Mouse (Mus musculus): Measurements from ENCODE around the gene Zdhhc20.
"Not testable (repeated sequence)": the region's sequence is repeated elsewhere in the genome, so short reads cannot be mapped to it uniquely, and the experiment has no call there.

Gene Zdhhc20

DNA sequence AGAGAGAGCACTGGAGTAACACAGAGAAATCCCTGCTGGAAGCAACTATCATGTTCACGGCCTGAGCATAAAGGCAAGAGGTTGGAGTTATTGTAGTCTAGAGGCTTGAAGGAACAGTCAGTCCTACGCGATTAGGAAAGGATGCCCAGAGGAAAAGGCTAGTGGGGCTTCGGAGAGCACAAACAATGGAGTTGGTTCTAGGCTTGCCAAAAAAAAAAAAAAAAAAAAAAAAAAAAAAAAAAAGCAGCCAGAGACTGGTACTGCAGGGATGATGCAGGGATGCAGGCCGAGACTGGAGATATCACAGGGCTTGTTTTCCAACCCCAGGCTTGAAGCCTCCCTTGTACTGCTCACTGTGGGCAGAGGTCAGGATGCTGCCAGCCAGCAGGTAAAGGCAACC lies 19.2 kb upstream of the Zdhhc20 start:
- Histone ChIP-seq H3K36me3 (ENCODE audit: control insufficient read depth, insufficient read depth, low read length, poor library complexity, severe bottlenecking) (no peaks in the 10 kb centered on the region), H3K27me3 (ENCODE audit: control insufficient read depth, insufficient read depth, low read length, poor library complexity, severe bottlenecking) (no peaks in the 10 kb centered on the region)
- DNase-seq (ENCODE audit: low read depth, low spot score), result no peak

DNA sequence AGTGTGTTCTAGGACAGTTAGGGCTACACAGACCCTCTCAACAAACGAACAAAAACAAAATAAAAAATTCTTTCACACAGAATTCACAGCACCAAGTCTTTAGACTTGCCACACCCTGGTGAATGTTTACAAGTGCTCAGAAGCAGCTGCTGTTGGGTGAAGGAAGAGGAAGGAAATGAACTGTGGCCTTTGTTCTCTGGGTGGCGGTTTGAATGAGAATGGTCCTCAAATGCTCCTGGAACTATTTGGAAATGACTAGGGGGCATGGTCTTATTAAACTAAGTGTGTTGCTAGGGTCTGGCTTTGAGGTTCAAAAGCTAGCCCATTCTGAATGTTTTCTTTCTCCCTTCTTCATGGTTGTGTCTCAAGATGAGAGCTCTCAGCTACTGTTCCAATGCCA lies 18.4 kb upstream of the Zdhhc20 start:
- peak; percentile 43 for DNase-seq (ENCODE audit: low read depth, low spot score)
- no peaks in the 10 kb centered on the region for H3K27me3 ChIP-seq (ENCODE audit: control insufficient read depth, insufficient read depth, low read length, poor library complexity, severe bottlenecking)
- no peaks in the 10 kb centered on the region for H3K36me3 ChIP-seq (ENCODE audit: control insufficient read depth, insufficient read depth, low read length, poor library complexity, severe bottlenecking)

DNA sequence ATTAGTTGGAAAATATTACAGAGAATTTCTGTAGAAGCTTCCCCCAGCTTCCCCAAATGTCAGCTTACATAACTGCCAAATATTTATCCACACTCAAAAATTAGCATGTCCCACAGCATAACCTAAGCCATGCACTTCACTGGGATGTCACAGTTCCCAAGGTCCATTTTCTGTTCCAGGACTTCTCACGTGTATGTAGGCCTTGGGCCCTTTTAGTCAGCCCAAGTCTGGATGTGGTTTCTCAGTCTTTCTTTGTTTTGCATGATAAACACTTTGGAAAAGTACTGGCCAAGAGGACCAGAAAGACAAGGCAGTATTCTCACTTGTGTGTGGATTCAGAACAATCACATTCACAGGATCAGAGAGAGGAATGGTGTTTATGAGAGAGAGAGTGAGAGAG lies 11.9 kb upstream of the Zdhhc20 start:
- Histone ChIP-seq H3K36me3 (ENCODE audit: control insufficient read depth, insufficient read depth, low read length, poor library complexity, severe bottlenecking) (no peaks in the 10 kb centered on the region), H3K27me3 (ENCODE audit: control insufficient read depth, insufficient read depth, low read length, poor library complexity, severe bottlenecking) (no peaks in the 10 kb centered on the region)
- no peak for DNase-seq (ENCODE audit: low read depth, low spot score)

DNA sequence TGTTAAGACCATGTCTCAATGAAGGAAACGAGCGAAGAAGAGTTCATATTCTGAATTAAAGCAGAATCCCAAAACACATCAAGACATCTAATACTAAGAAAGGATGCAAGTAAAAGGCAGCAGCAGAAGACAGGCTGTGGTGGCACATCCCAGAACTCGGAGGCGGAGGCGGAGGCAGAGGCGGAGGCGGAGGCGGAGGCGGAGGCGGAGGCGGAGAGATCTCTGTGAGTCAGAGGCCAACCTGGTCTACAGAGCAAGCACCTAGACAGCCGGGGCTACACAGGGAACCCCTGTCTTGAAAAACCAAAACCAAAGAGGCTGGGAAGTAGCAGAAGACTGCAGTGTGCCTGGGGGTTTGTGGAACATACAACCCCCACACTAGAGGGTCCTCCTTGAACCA lies 6.8 kb upstream of the Zdhhc20 start:
- Histone ChIP-seq H3K36me3 (ENCODE audit: control insufficient read depth, insufficient read depth, low read length, poor library complexity, severe bottlenecking) (no peaks in the 10 kb centered on the region), H3K27me3 (ENCODE audit: control insufficient read depth, insufficient read depth, low read length, poor library complexity, severe bottlenecking) (no peaks in the 10 kb centered on the region)
- DNase-seq (ENCODE audit: low read depth, low spot score), result no peak

DNA sequence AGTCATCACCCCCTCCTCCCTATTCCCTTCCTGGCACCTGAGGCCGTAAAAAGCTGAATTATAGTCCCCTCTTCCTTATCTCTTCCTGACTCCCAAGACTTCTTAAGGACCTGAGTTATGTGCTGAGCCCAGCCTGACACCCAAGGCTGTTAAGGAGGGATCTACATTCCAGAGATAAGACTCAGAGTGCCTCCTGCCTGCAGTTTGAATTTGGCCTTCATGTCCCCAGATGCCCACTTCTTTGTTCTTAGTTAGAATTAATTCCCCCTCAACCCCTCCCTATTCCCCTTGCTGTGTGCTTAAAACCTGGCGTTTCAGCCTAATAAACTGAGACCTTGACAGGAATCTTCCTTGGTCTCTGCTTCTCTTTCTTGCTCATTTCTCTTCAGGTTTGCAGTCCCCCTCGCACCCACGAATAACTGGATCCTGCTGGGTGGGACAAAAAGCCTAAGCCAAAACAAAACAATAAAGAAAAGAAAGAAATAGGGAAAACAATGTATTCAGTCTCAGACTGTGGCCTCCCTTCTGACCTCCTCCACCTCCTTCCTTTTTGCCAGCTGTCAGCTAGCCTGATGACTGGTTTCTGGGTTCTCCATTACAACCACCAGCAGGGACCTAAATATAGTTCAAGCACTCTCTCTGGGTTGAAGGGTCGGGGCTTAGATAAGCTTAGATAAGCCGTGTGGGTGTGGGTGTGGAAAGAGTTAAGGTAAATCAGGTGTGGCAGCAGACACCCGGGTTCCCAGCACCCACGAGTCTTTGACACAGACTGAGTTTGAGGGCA lies 6.2 kb upstream of the Zdhhc20 start:
- DNase-seq (ENCODE audit: low read depth, low spot score); H3K27me3 ChIP-seq (ENCODE audit: control insufficient read depth, insufficient read depth, low read length, poor library complexity, severe bottlenecking); H3K36me3 ChIP-seq (ENCODE audit: control insufficient read depth, insufficient read depth, low read length, poor library complexity, severe bottlenecking): not testable (repeated sequence)

DNA sequence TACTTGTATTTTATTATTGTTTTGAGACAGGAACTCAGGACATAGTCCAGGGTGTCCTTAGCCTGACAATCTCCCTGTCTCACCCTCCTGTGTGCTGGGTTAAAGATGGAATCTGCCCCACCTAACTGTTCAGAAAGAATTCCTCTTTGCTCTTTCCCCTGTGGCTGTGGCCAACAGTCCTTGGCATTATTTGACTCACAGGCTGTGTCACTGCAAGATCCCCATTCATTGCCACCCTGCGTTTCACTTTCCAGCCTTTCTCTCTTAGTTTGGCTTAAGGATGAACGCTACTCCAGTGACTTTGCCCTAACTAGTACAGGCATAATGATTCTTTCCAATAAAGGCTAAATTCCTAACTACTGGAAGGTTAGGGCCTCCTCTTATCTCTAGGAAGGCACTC lies 4.3 kb upstream of the Zdhhc20 start:
- Histone ChIP-seq H3K27me3 (ENCODE audit: control insufficient read depth, insufficient read depth, low read length, poor library complexity, severe bottlenecking) (no peaks in the 10 kb centered on the region), H3K36me3 (ENCODE audit: control insufficient read depth, insufficient read depth, low read length, poor library complexity, severe bottlenecking) (no peaks in the 10 kb centered on the region)
- no peak for DNase-seq (ENCODE audit: low read depth, low spot score)

DNA sequence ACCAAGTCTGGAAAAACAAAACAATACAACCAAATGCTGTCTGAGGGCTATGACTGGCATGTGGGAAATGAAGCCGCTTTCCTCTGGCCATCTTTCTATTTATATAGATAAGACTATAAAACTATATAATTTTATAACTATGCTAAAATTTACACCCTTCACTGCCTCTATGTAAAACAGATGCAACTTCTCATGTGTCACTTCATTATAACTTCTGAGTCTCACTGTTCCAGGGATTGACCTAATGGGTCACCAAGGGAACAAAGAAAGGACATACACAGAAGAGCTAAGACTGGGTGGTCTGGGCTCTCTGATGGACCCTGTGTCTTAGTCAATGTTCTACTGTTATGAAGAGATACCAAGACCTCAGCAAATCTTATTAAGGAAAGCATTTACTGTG lies 2.9 kb upstream of the Zdhhc20 start:
- no peaks in the 10 kb centered on the region for H3K36me3 ChIP-seq (ENCODE audit: control insufficient read depth, insufficient read depth, low read length, poor library complexity, severe bottlenecking)
- H3K27me3 ChIP-seq (ENCODE audit: control insufficient read depth, insufficient read depth, low read length, poor library complexity, severe bottlenecking), result no peaks in the 10 kb centered on the region
- no peak for DNase-seq (ENCODE audit: low read depth, low spot score)

DNA sequence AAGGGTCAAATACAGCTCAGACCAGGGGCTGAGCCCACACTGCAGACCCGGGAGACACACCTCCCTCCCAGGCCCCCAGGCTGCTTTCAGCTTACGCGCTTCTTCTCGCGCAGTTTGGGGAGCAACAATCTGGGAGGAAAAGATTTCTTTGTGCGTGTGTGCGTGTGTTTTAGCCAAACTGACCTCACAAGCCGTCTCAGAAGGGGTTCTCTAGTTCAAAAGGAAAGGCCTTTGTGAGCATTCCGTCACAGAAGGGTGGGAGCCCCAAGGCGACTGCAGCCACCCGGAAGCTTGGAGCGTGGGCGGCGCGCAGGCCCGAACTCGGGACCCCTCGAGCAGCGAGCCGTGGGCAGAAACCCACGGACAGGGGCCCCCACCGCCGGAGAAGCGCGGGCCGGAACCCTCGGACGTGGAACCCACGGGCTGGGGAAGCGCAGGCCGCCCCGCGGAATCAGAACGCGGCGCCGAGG lies 500 bp downstream of the Zdhhc20 start:
- peak; percentile 54 for DNase-seq (ENCODE audit: low read depth, low spot score)
- H3K27me3 ChIP-seq (ENCODE audit: control insufficient read depth, insufficient read depth, low read length, poor library complexity, severe bottlenecking), result no peaks in the 10 kb centered on the region
- no peaks in the 10 kb centered on the region for H3K36me3 ChIP-seq (ENCODE audit: control insufficient read depth, insufficient read depth, low read length, poor library complexity, severe bottlenecking)

DNA sequence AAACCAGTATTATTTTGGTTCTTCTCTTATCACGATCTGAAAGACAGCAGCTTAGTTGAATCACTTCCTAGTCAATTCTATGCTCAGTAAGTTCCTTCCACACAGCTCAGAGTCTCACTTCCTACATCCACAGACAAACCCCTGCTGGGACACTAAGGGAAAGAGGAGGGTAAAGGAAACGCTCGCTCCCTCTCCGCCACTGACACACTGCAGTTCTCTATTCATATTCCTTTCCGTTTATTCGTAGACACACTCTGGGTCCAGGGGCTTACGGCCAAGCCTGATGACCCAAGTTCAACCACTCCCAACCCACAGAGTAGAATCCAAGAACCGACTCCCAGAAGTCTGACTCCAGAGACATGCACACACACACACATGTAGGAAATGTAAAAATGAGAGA lies 2.9 kb downstream of the Zdhhc20 start:
- H3K36me3 ChIP-seq (ENCODE audit: control insufficient read depth, insufficient read depth, low read length, poor library complexity, severe bottlenecking), result no peaks in the 10 kb centered on the region
- no peak for DNase-seq (ENCODE audit: low read depth, low spot score)
- no peaks in the 10 kb centered on the region for H3K27me3 ChIP-seq (ENCODE audit: control insufficient read depth, insufficient read depth, low read length, poor library complexity, severe bottlenecking)

DNA sequence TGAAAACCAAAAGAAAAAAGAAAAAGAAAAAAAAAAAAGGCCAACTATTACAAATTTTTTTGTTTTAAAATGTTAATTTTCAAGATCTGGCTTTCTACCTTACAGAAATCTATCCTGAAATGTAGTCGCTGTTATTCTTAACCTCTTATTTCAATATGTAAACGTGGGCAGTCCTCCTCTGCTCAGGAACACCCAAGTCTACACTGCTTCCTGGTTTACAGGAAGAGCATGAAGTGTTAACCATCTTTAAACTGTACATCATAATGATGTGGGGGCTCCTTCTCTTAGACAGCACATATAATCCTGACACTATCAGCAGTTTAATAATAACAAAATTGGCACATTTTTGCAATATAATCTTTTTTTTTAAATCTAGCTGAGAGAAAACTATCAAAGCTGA lies 4.0 kb downstream of the Zdhhc20 start:
- H3K27me3 ChIP-seq (ENCODE audit: control insufficient read depth, insufficient read depth, low read length, poor library complexity, severe bottlenecking), result no peaks in the 10 kb centered on the region
- H3K36me3 ChIP-seq (ENCODE audit: control insufficient read depth, insufficient read depth, low read length, poor library complexity, severe bottlenecking), result no peaks in the 10 kb centered on the region
- no peak for DNase-seq (ENCODE audit: low read depth, low spot score)

DNA sequence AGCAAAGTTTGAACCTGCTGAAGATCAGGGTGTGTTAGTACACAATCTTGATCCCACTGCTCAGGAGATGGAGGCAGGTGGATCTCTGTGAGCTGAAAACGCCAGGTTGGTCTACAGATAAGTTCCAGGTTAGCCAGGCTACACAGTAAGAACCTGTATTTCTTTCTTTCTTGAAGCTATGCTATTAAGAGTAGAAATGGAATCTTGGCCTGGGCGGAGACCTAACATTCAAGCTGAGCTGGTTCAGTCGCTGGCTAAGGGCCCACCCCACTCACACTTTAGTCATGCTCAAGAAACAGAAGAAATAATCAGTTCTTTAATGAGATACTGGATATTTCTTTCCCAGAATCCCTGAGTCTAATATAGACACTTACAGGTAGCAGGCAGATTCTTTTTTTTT lies 6.7 kb downstream of the Zdhhc20 start:
- Histone ChIP-seq H3K27me3 (ENCODE audit: control insufficient read depth, insufficient read depth, low read length, poor library complexity, severe bottlenecking) (no peaks in the 10 kb centered on the region), H3K36me3 (ENCODE audit: control insufficient read depth, insufficient read depth, low read length, poor library complexity, severe bottlenecking) (no peaks in the 10 kb centered on the region)
- no peak for DNase-seq (ENCODE audit: low read depth, low spot score)

DNA sequence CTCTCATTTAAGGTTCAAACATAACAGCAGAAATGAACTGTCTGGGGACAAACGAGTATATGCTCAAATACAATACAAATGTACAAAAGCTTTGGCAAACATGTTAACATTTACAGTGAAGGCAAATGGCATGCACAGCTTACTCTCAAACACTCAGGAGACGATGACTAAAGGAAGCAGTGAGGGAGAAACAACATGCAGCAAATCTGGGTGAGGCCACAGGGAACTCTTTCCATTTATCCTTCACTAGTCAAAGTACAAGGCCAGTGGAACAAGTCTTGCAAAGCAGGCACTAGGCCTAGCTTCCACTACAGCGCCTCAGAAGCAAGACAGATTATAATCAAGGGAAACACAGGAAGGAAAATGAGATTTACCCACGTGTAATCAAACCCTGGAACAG lies 7.4 kb downstream of the Zdhhc20 start:
- Histone ChIP-seq H3K36me3 (ENCODE audit: control insufficient read depth, insufficient read depth, low read length, poor library complexity, severe bottlenecking) (no peaks in the 10 kb centered on the region), H3K27me3 (ENCODE audit: control insufficient read depth, insufficient read depth, low read length, poor library complexity, severe bottlenecking) (no peaks in the 10 kb centered on the region)
- DNase-seq (ENCODE audit: low read depth, low spot score), result no peak

DNA sequence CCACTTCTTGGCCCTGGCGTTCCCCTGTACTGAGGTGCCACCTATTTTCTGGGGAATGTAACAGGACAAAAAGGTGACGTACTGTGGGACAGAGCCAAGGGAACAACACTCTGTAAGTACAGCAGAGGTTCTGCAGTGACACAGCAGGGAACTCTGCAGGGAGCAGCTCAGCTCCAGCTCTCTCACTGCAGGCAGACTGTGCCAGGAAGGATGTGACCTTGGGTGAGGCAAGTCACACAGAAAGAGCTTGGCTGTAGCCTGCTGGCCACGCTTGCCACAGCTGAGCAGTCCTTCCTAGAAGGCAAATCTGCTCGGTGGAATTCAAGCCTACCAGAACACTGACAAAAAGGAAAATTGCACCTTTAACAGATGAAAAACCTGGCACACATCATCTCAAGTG lies 8.3 kb downstream of the Zdhhc20 start:
- no peak for DNase-seq (ENCODE audit: low read depth, low spot score)
- Histone ChIP-seq H3K36me3 (ENCODE audit: control insufficient read depth, insufficient read depth, low read length, poor library complexity, severe bottlenecking) (no peaks in the 10 kb centered on the region), H3K27me3 (ENCODE audit: control insufficient read depth, insufficient read depth, low read length, poor library complexity, severe bottlenecking) (no peaks in the 10 kb centered on the region)

DNA sequence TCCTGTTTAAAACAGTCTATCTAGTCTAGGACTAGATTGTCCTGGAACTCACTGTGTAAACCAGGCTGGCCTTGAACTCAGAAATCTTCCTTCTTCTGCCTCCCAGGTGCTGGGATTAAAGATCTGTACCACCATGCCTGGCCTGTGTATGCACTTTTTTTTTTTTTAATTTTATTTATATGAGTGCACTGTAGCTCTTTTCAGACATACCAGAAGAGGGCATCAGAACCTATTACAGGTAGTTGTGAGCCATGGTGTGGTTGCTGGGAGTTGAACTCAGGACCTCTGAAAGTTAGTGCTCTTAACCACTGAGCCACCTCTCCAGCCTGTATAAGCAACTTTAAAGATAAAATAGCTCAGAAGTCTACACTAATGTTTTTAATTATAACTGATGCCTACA lies 9.0 kb downstream of the Zdhhc20 start:
- Histone ChIP-seq H3K27me3 (ENCODE audit: control insufficient read depth, insufficient read depth, low read length, poor library complexity, severe bottlenecking) (no peaks in the 10 kb centered on the region), H3K36me3 (ENCODE audit: control insufficient read depth, insufficient read depth, low read length, poor library complexity, severe bottlenecking) (no peaks in the 10 kb centered on the region)
- DNase-seq (ENCODE audit: low read depth, low spot score), result peak; percentile 39

DNA sequence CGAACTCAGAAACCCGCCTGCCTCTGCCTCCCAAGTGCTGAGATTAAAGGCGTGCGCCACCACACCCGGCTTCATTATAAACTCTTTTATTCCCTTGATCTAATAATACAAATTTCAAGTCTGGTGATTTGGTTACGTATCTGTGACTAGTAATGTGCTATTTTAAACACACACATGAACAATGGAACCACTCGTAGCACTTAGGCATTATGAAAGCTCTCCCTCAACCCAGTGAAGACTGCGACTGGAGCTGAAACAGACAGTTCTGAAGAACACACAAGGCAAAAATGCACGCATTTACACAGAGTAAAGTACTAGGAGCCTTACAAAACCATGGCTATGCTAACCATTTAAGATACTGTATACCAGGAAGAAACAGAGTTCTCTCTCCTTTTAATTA lies 12.2 kb downstream of the Zdhhc20 start:
- Histone ChIP-seq H3K36me3 (ENCODE audit: control insufficient read depth, insufficient read depth, low read length, poor library complexity, severe bottlenecking) (peaks cover 5% of the 10 kb centered on the region; the same call in 1 of the 2 replicates), H3K27me3 (ENCODE audit: control insufficient read depth, insufficient read depth, low read length, poor library complexity, severe bottlenecking) (no peaks in the 10 kb centered on the region)
- DNase-seq (ENCODE audit: low read depth, low spot score), result no peak

Data from splenic B cell, adult 2 months (primary cell).